Mouse (Mus musculus) spleen, adult 2 months (tissue): Measurements from ENCODE around the gene Gm43552.

Experiments used
- CTCF ChIP-seq: fragments of 200-500 bp; IDR thresholded peaks from 2 replicates; pipeline ENCODE4 v1.5.1; 2011; ENCODE audit warnings: mild to moderate bottlenecking, inconsistent platforms; ENCODE audit not compliant: insufficient read depth, insufficient read length, insufficient replicate concordance; ENCODE audit errors: extremely low read depth
- POLR2A ChIP-seq: fragments of 200-500 bp; IDR thresholded peaks from 2 replicates; pipeline ENCODE4 v1.6.1; 2011; ENCODE audit warnings: low read depth, low read length, inconsistent platforms

GRCm38 (mm10) chr5:65391753-65392152 lies 100.9 kb downstream of the Gm43552 start:
- TF ChIP-seq CTCF (no peak), POLR2A (no peak)
